Mouse (Mus musculus) lung, adult 10 weeks (tissue): ENCODE data around the gene Kcnmb1. TPM values are rescaled to one million over a fixed set of nuclear protein-coding genes. Genes with fewer than 3 reads are reported as not detected.

ENCODE experiments used
- polyA plus RNA-seq: library from polyadenylated mRNA; stranded (reverse); fragments of 350-450 nt; fragmentation: Illumina TruSeq; extraction: RNeasy Lipid Tissue Mini Kit (QIAGEN cat#74804); gene quantifications from one replicate; pipeline ENCODE4 v1.2.3, GENCODE M21; 2014; ENCODE audit warnings: low read depth, low replicate concordance; ENCODE audit not compliant: insufficient read depth

Gene Kcnmb1
- polyA plus RNA-seq, result 2.4 TPM

GRCm38 (mm10) chr11:33962688-33963407, at the start of gene Kcnmb1:
Gene Kcnmb1, plus strand, starts transcription at chr11:33963013.

GRCm38 (mm10) chr11:33992938-33993337, 30.1 kb downstream of the Kcnmb1 start, which contains the start of gene Kcnip1:
Gene Kcnip1, minus strand, starts transcription at chr11:33993152.

Other genes starting within 250 kb of the Kcnmb1 start
- not detected for gene Kcnip1, start 30.1 kb downstream of the Kcnmb1 start, polyA plus RNA-seq
- gene Lcp2, start 83.9 kb downstream of the Kcnmb1 start, polyA plus RNA-seq, result 7.1 TPM
- not detected for gene 4930469K13Rik, start 135.5 kb downstream of the Kcnmb1 start, polyA plus RNA-seq
- not detected for gene Foxi1, start 245.1 kb downstream of the Kcnmb1 start, polyA plus RNA-seq